Mouse (Mus musculus) T-cell, adult 2 months (primary cell): ENCODE data around the gene G3bp2.
A peak's percentile ranks its signal among the peaks of the same experiment; 100 is the strongest.

Experiments used
- DNase-seq: peaks from one replicate; pipeline ENCODE4 v3.0.0; 2022; ENCODE audit warnings: low spot score

G3bp2 gene

GRCm38 (mm10) chr5:92098351-92099109 is 15.0 kb upstream of the G3bp2 start:
- no peak for DNase-seq

GRCm38 (mm10) chr5:92097779-92098178 is 14.3 kb upstream of the G3bp2 start:
- DNase-seq, result no peak

GRCm38 (mm10) chr5:92096786-92097185 is 13.3 kb upstream of the G3bp2 start:
- no peak for DNase-seq

- peak; percentile 37 for DNase-seq
These were observed 10.5 kb upstream of the G3bp2 start for GRCm38 (mm10) chr5:92094062-92094415.

GRCm38 (mm10) chr5:92093263-92094061 is 9.9 kb upstream of the G3bp2 start:
- peak; percentile 20 for DNase-seq

GRCm38 (mm10) chr5:92087469-92087868 is 4.0 kb upstream of the G3bp2 start:
- DNase-seq, result no peak

- DNase-seq, result no peak
These were observed 2.5 kb upstream of the G3bp2 start for GRCm38 (mm10) chr5:92085821-92086550.

- DNase-seq, result no peak
These were observed 1.7 kb upstream of the G3bp2 start for GRCm38 (mm10) chr5:92085246-92085645.

GRCm38 (mm10) chr5:92082821-92083401 is 608 bp downstream of the G3bp2 start:
- DNase-seq, result peak; percentile 57

GRCm38 (mm10) chr5:92081326-92081725 is 2.2 kb downstream of the G3bp2 start:
- no peak for DNase-seq

GRCm38 (mm10) chr5:92080400-92080799 is 3.1 kb downstream of the G3bp2 start:
- DNase-seq, result no peak

GRCm38 (mm10) chr5:92079304-92079703 is 4.2 kb downstream of the G3bp2 start:
- no peak for DNase-seq

- peak; percentile 13 for DNase-seq
These were observed 4.8 kb downstream of the G3bp2 start for GRCm38 (mm10) chr5:92078751-92079150.

GRCm38 (mm10) chr5:92076273-92076672 is 7.2 kb downstream of the G3bp2 start:
- peak; percentile 10 for DNase-seq

GRCm38 (mm10) chr5:92074061-92074460 is 9.5 kb downstream of the G3bp2 start:
- no peak for DNase-seq

- no peak for DNase-seq
These were observed 20.3 kb downstream of the G3bp2 start for GRCm38 (mm10) chr5:92063192-92063591.

- no peak for DNase-seq
These were observed 30.7 kb downstream of the G3bp2 start for GRCm38 (mm10) chr5:92052866-92053265.

- no peak for DNase-seq
These were observed 33.1 kb downstream of the G3bp2 start for GRCm38 (mm10) chr5:92050419-92050818.

GRCm38 (mm10) chr5:92043783-92044182 is 39.7 kb downstream of the G3bp2 start, which contains the start of gene Cdkl2:
TSS of gene Cdkl2 (minus strand) at chr5:92043883.
- DNase-seq, result no peak

GRCm38 (mm10) chr5:92042377-92043348 is 40.9 kb downstream of the G3bp2 start:
- peak; percentile 95 for DNase-seq

- no peak for DNase-seq
These were observed 63.6 kb downstream of the G3bp2 start for GRCm38 (mm10) chr5:92019960-92020359.
